Mouse (Mus musculus) neural tube, embryonic 13.5 days (tissue): ENCODE results near the gene Cd55. TPM values are rescaled to one million over a fixed set of nuclear protein-coding genes. Genes with fewer than 3 reads are reported as not detected.
A peak's percentile ranks its signal among the peaks of the same experiment; 100 is the strongest.

Source experiments
- ATAC-seq: fragments of 200-750 bp; cut with Nextera tagmentation; 2 replicates; pipeline ENCODE4 v1.8.0; 2017; ENCODE audit warnings: low read depth, mild to moderate bottlenecking, moderate TSS enrichment, moderate library complexity
- H3K27ac ChIP-seq: fragments of 300-500 bp; sonication (generic); replicated peaks from 2 replicates; pipeline ENCODE4 v1.5.1; 2015; ENCODE audit warnings: moderate library complexity, mild to moderate bottlenecking, inconsistent platforms
- H3K27me3 ChIP-seq: fragments of 300-500 bp; sonication (generic); 2 replicates; pipeline ENCODE4 v1.6.1; 2015; ENCODE audit warnings: mild to moderate bottlenecking, inconsistent platforms
- H3K36me3 ChIP-seq: fragments of 300-500 bp; sonication (generic); 2 replicates; pipeline ENCODE4 v1.6.1; 2015; ENCODE audit warnings: mild to moderate bottlenecking, inconsistent platforms
- H3K4me1 ChIP-seq: fragments of 300-500 bp; sonication (generic); replicated peaks from 2 replicates; pipeline ENCODE4 v1.6.1; 2015; ENCODE audit warnings: inconsistent platforms
- H3K4me2 ChIP-seq: fragments of 300-500 bp; sonication (generic); 2 replicates; pipeline ENCODE4 v1.6.1; 2015; ENCODE audit warnings: inconsistent platforms, mild to moderate bottlenecking, moderate library complexity
- H3K4me3 ChIP-seq: fragments of 300-500 bp; sonication (generic); 2 replicates; pipeline ENCODE4 v1.5.1; 2015; ENCODE audit warnings: mild to moderate bottlenecking, inconsistent platforms
- H3K9ac ChIP-seq: fragments of 300-500 bp; sonication (generic); 2 replicates; pipeline ENCODE4 v1.6.1; 2015; ENCODE audit warnings: moderate library complexity, mild to moderate bottlenecking, inconsistent platforms
- H3K9me3 ChIP-seq: fragments of 300-500 bp; sonication (generic); 2 replicates; pipeline ENCODE4 v1.6.1; 2016; ENCODE audit warnings: inconsistent platforms
- WGBS: fragments of 180-500 bp; shearing (Covaris S2); methylation state at CpG from one replicate; pipeline ENCODE4 v1.1.7; 2015; 5-methylcytosine and 5-hydroxymethylcytosine counted together
- polyA plus RNA-seq: library from polyadenylated mRNA; unstranded; fragments of >200 nt; fragmentation: Nextera tagmentation; extraction: Ambion mirVana; gene quantifications from 2 replicates; pipeline ENCODE4 v1.2.1, GENCODE M21; 2015

Gene Cd55
- 9.5 and 10.8 TPM in 2 replicates for polyA plus RNA-seq

GRCm38 (mm10) chr1:130462084-130462861, at the start of gene Cd55:
Gene Cd55 (minus strand): TSS chr1:130462744.
- peak; percentile 98 for ATAC-seq
- H3K4me1 ChIP-seq: no peaks in the 10 kb centered on the region
- under 1% methylated on average over 45 of the region's 45 CpGs for WGBS

GRCm38 (mm10) chr1:130511823-130512370, 49.4 kb upstream of the Cd55 start:
- Histone ChIP-seq H3K4me1 (no peaks in the 10 kb centered on the region), H3K4me2 (no peak overlapping the region), H3K27ac (no peak overlapping the region), H3K4me3 (no peak overlapping the region), H3K27me3 (no peaks in the 10 kb centered on the region), H3K36me3 (no peaks in the 10 kb centered on the region), H3K9ac (no peak overlapping the region), H3K9me3 (no peaks in the 10 kb centered on the region)
- no peak for ATAC-seq
- 85% methylated on average over 3 of the region's 3 CpGs for WGBS

More at GRCm38 (mm10) chr1:130462084-130462861, at the start of gene Cd55:
- H3K9ac ChIP-seq: peak within 1 kb of the TSS; percentile 72
- no peaks in the 10 kb centered on the region for H3K27me3 ChIP-seq
- H3K9me3 ChIP-seq: no peaks in the 10 kb centered on the region
- H3K4me2 ChIP-seq: peak within 1 kb of the TSS; percentile 71
- H3K36me3 ChIP-seq: no peaks in the 10 kb centered on the region
- peak within 1 kb of the TSS; percentile 57 for H3K27ac ChIP-seq
- peak within 1 kb of the TSS; percentile 57 for H3K4me3 ChIP-seq

- no peaks in the 10 kb centered on the region for H3K27me3 ChIP-seq
- no peaks in the 10 kb centered on the region for H3K4me1 ChIP-seq
- no peak overlapping the region for H3K27ac ChIP-seq
- H3K4me3 ChIP-seq: no peak overlapping the region
- no peak overlapping the region for H3K9ac ChIP-seq
- no peak overlapping the region for H3K4me2 ChIP-seq
- ATAC-seq: no peak
- H3K36me3 ChIP-seq: no peaks in the 10 kb centered on the region
- 62% methylated on average over 2 of the region's 2 CpGs for WGBS
- H3K9me3 ChIP-seq: no peaks in the 10 kb centered on the region
Measured at GRCm38 (mm10) chr1:130508957-130509350, 46.4 kb upstream of the Cd55 start.

- H3K27me3 ChIP-seq: no peaks in the 10 kb centered on the region
- H3K4me3 ChIP-seq: no peak overlapping the region
- no peaks in the 10 kb centered on the region for H3K36me3 ChIP-seq
- no peak overlapping the region for H3K9ac ChIP-seq
- H3K4me2 ChIP-seq: no peak overlapping the region
- ATAC-seq: no peak
- H3K27ac ChIP-seq: no peak overlapping the region
- H3K4me1 ChIP-seq: no peaks in the 10 kb centered on the region
- no peaks in the 10 kb centered on the region for H3K9me3 ChIP-seq
- WGBS: 81% methylated on average over 6 of the region's 6 CpGs
Measured at GRCm38 (mm10) chr1:130508030-130508956, 45.7 kb upstream of the Cd55 start.

- Histone ChIP-seq H3K27me3 (no peaks in the 10 kb centered on the region), H3K4me2 (no peak overlapping the region), H3K27ac (no peak overlapping the region), H3K4me1 (no peaks in the 10 kb centered on the region), H3K4me3 (no peak overlapping the region), H3K36me3 (no peaks in the 10 kb centered on the region), H3K9me3 (no peaks in the 10 kb centered on the region), H3K9ac (no peak overlapping the region)
- no peak for ATAC-seq
- 78% methylated on average over 2 of the region's 2 CpGs for WGBS
Measured at GRCm38 (mm10) chr1:130507408-130507807, 44.9 kb upstream of the Cd55 start.

- Histone ChIP-seq H3K9ac (no peak overlapping the region), H3K36me3 (no peaks in the 10 kb centered on the region), H3K27me3 (no peaks in the 10 kb centered on the region), H3K4me3 (no peak overlapping the region), H3K9me3 (no peaks in the 10 kb centered on the region), H3K4me1 (no peaks in the 10 kb centered on the region), H3K4me2 (no peak overlapping the region), H3K27ac (no peak overlapping the region)
- no peak for ATAC-seq
- WGBS: 85% methylated on average over 2 of the region's 2 CpGs
Measured at GRCm38 (mm10) chr1:130499962-130500361, 37.4 kb upstream of the Cd55 start.

- Histone ChIP-seq H3K27me3 (no peaks in the 10 kb centered on the region), H3K36me3 (no peaks in the 10 kb centered on the region), H3K4me1 (no peaks in the 10 kb centered on the region), H3K27ac (no peak overlapping the region), H3K4me3 (no peak overlapping the region), H3K9me3 (no peaks in the 10 kb centered on the region), H3K9ac (no peak overlapping the region), H3K4me2 (no peak overlapping the region)
- ATAC-seq: no peak
Measured at GRCm38 (mm10) chr1:130498331-130498730, 35.8 kb upstream of the Cd55 start.

- 87% methylated on average over 10 of the region's 10 CpGs for WGBS
- Histone ChIP-seq H3K4me2 (no peak overlapping the region), H3K4me1 (no peaks in the 10 kb centered on the region), H3K4me3 (no peak overlapping the region), H3K27ac (no peak overlapping the region), H3K9me3 (no peaks in the 10 kb centered on the region), H3K9ac (no peak overlapping the region), H3K27me3 (no peaks in the 10 kb centered on the region), H3K36me3 (no peaks in the 10 kb centered on the region)
- no peak for ATAC-seq
Measured at GRCm38 (mm10) chr1:130486816-130487545, 24.4 kb upstream of the Cd55 start.

- Histone ChIP-seq H3K4me3 (no peak overlapping the region), H3K9me3 (no peaks in the 10 kb centered on the region), H3K9ac (no peak overlapping the region), H3K36me3 (no peaks in the 10 kb centered on the region), H3K27ac (no peak overlapping the region), H3K4me1 (no peaks in the 10 kb centered on the region), H3K4me2 (no peak overlapping the region), H3K27me3 (no peaks in the 10 kb centered on the region)
- WGBS: 83% methylated on average over 10 of the region's 10 CpGs
- no peak for ATAC-seq
Measured at GRCm38 (mm10) chr1:130485828-130486620, 23.5 kb upstream of the Cd55 start.

GRCm38 (mm10) chr1:130485376-130485775, 22.8 kb upstream of the Cd55 start:
- H3K9me3 ChIP-seq: no peaks in the 10 kb centered on the region
- H3K9ac ChIP-seq: no peak overlapping the region
- H3K27me3 ChIP-seq: no peaks in the 10 kb centered on the region
- H3K36me3 ChIP-seq: no peaks in the 10 kb centered on the region
- H3K4me3 ChIP-seq: no peak overlapping the region
- no peak for ATAC-seq
- WGBS: 67% methylated on average over 2 of the region's 2 CpGs
- H3K27ac ChIP-seq: no peak overlapping the region
- no peak overlapping the region for H3K4me2 ChIP-seq
- H3K4me1 ChIP-seq: no peaks in the 10 kb centered on the region

- Histone ChIP-seq H3K27ac (no peak overlapping the region), H3K4me3 (no peak overlapping the region), H3K4me2 (no peak overlapping the region), H3K27me3 (no peaks in the 10 kb centered on the region), H3K4me1 (no peaks in the 10 kb centered on the region), H3K9me3 (no peaks in the 10 kb centered on the region), H3K36me3 (no peaks in the 10 kb centered on the region), H3K9ac (no peak overlapping the region)
- WGBS: 85% methylated on average over 6 of the region's 6 CpGs
- no peak for ATAC-seq
Measured at GRCm38 (mm10) chr1:130474936-130475335, 12.4 kb upstream of the Cd55 start.
